Mouse (Mus musculus): ENCODE data around the gene Pacsin2.

Gene Pacsin2

DNA sequence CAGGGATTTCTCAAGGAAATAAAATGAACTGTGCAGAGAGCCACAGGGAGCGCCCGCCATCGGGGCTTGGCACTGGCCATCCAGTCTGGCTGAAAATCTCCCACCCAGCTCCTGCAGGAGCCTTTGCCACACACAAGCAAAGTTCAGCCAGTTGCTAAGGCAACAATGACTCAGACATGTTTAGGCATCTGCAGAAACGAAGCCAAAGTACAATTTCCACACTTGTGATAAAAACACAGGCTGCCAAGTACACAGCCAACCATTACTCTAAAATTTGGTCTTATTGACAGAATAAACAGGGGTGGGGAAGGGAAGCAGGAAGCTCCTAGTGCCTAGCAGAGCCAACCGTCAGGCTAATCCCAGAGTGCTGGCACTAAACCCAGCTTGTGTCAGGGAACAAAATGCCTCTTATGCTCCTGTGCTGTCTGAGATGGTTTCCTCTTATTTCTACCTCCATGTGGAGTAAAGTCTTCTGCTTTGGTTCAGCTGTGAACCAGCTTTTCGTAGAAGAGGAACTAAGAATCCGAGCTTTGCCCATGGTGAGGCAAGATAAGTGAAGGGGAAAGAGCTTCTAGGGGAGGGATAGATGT is 12.7 kb downstream of the Pacsin2 start:
- no peak for DNase-seq (ENCODE audit: low spot score)

DNA sequence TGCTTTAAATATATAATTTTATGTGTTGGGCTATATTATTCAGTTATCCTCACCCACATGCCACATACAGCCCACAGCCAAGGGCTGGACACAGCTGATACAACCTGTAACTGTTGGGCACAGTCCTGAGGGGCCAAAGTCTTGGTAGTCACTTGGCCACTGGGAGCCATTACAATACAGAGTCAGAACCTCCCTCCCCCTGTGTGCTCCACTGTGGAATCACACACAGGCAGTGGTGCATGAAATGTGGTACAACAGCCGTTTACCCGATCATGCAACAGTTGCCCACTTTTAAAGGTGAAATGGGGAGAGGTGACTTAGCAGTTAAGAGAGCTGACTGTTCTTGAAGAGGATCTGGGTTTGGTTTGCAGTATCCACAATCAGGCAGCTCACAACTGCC is 14.4 kb downstream of the Pacsin2 start:
- no peak for DNase-seq (ENCODE audit: low spot score)

DNA sequence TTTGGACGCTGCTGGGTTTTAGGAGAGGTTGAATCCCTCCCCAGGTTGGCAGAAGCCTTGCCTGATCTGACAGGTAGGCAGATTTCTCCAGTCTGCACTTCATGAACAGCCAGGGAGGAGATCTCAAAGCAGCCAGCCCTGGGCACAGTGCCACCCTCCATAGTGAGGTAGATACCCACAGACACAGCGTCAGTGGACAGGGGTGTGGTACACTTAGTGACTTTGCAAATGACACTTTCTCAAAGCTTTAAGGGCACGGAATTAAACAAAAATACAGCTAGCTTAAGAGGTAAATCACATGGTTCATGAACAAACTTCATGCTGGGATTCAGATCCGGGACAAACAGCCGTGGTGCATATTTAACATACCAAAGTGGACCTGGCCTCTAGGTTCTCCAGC is 15.8 kb downstream of the Pacsin2 start:
- DNase-seq (ENCODE audit: low spot score): no peak

DNA sequence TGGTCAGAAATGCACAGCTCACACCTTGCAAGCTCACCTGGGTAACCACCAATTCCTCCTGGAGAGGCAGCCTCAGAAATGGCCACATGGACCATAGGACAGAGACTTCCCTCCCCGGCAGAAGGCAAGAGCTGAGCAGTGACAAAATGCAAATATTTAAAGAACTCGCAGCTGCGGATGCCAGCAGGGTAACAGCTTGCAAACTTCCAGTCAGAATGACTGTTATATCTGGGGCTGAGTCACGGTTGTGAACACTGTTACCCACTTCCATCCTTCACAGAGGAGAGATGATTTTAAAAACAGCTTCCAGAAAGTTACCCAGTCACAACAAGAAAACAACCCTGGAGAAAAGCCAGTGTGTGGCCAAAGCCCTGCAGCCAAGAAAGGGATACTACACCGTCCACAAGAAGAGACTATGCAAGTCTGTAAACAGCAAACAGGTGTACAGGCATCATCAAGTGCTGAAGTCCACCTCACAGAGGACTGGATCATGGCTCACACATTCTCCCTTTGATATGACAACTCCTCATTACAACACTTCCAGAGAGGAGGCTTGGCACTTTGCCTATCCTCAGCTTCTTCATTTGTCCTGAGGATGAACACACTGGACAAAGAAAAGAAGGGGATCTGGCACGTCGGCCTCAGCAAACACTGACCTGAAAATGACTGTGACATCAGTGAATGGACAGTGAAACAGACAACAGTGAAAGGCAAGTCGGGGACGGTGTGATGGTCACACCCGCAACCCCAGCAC is 16.4 kb downstream of the Pacsin2 start:
- peak; percentile 48 for DNase-seq (ENCODE audit: low spot score)

DNA sequence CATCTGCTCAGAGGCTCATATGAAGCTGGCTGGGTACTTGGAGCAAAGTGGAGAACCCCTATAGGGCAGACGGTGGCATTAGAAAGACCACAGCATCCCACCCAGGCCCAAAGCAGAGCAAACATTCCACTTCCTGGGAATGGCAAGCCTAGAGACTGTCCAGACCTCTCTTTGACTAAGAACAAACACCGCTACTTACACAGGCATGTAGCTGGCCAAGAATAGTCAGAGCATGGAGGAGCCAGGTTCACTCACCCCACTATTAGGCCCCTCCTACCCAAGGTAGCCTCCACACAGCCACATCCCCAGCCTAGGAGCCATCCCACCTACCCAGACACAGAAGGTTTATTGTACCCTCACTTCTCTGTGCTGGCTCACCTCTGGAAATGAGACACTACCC is 18.5 kb downstream of the Pacsin2 start:
- no peak for DNase-seq (ENCODE audit: low spot score)

DNA sequence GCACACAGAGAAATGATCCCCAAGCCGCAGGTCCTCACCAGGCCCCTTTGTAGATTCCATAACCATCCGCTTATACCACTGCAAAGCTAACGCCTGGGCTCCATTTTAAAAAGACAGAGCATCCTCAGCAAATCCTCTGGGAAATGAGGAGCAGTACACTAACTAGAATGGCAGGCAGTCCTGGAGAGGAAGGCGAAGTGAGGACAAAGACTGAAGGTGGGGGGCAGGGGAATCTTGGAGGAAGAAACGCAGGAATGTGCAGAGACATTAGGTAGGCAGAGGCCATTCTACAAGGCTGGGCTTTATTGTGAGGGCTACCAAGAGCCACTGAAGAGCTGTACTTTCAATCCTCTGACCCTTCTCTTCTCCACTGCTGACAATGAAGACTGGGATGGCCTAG is 19.0 kb downstream of the Pacsin2 start:
- no peak for DNase-seq (ENCODE audit: low spot score)

DNA sequence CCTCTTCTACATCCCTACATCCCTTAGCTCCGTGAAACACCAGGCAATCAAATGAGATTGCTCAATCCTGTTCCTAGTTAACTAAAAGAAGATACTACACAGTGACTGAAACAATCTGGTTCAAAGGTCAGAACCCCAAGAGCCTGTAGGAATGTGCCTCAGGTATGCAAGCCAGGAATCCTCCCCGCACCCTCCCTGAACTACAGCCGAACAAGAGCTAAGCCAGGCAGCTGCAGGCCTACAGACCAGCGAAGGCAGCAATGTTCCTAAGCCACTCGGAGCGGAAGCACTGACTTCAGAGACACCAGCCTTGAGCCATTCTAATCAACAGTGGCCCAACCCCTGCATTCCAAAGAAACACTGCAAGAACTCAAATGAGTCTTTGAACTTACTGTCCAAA is 20.0 kb downstream of the Pacsin2 start:
- no peak for DNase-seq (ENCODE audit: low spot score)

DNA sequence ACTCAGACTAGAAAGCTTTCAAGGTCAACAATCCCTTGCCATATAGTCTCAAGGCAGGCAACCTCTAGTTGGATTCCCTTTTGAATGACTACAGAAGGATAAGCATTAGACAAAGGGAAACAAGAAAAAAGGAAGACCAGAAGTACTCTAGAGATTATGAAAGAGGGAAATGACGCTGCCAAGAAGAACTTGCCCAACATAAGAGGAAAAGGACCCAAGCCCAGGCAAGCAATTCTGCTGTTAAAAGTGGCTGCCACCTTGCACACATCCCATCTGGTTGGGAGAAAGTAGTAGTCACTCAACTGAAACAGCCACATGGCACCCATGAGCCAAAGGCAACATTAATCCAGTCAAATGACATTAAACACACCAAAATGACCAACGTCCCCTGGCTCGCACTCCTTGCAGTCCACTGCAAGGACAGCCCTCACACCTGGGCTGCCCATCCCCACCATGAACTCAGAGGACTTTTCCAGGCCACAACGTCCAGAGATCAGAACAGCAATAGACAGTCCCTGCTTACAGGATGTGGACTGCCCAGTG is 21.8 kb downstream of the Pacsin2 start:
- no peak for DNase-seq (ENCODE audit: low spot score)

DNA sequence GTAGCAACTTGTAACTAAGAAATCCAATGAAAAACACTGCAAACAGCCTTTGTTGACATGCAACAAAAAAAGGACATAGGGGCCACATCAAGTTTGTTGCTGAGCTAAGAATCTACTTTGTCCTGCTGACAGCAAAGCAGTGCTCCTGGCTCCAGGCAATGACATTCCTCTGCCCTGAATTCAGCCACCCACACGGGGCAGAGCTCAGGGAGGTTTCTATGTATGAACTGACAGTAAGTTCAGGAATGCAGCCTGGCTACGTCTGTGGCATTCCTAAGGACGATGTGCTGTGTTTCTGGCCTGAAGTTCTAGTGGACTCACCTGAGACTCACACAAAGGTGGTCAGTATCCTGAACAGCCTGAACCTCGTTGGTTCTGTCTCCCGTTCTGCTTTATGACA is 23.7 kb downstream of the Pacsin2 start:
- DNase-seq (ENCODE audit: low spot score): no peak

DNA sequence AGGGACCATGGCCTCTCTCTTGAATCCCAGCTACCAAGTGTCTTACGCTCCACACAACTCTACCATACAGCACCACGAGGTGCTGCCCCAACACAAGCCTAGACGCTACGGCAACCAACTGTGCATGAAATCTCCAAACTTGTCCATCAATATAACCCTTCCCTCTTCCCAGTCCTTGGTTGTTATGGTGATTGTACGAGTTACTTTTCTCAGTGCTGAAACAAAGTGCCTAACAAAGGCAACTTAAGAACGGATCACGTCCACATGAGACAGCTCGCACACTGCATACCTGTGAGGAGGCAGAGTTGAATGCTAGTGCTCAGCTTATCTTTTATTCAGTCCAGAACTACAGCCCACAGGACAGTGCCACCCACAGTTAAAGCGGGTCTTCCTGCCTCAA is 27.9 kb downstream of the Pacsin2 start:
- no peak for DNase-seq (ENCODE audit: low spot score)

DNA sequence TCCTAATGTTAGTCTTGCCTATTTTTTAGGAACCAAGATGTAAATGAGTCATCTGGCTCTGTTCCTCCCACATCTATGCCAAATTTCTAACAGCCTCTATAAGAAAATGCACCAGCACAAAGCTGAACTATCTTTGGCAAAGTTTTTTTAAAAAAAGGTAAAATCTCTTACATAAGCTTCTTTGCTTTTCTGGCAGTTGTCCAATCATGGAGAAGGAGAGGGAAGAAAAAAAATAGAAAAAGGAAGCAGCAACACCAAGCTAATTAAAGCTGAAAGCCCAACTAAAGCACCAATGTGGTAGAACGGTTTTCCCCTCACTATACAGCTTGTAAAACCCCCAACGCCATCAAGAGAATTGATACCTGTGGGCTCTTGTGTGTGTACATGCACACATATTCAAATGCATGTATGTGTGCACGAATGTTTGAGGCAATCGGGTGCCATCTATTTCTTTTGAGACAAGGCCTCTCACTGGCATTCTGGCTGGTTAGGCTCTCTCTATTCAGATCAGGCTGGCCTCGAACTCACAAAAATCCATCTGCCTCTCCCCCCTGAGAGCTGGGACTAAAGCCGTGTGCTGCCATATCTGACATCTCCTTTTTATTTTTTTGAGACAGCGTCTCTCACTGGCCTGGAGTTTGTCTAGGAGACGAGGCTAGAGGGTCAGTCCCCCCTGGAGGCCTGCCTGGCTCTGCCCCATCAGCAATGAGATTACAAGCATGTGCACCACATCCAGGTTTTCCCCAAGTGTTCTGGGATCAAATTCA is 28.9 kb downstream of the Pacsin2 start:
- peak; percentile 79 for DNase-seq (ENCODE audit: low spot score)

DNA sequence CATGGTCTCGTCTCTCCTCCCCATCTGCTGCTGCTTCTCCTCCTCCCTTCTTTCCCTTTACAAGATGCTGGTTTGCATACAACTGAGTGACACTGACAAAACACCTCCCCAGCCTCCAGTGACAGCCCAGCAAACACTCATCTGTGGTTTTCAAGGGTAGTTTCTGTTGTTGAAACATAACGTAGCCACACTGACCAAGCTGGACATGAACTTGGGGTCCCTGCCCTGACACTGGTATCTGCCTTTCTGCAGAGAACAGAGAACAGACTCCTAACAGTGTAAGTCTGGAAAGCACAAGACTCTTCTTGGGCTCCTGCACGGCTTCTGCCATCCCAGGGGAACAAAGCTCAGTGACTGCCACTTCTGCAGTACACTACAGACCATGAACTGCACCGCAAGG is 29.7 kb downstream of the Pacsin2 start:
- no peak for DNase-seq (ENCODE audit: low spot score)

DNA sequence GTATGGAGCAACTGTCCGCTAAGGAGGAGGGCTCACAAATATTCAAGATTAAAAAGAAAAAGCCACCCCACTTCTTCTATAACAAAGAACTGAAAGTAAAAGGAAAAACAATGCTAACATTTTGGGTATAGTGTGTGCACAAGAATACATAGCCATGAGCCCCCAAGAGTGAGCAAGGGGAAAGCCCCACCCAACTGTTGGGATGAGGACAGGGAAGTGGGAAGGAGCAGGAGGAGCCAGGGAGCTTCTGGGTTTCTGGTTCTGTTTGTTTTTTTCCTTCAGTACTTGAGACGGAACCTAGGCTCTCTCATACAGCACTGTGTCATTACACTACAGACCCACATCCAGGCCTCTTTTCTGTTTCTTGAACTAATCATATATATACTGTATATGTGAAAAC is 31.1 kb downstream of the Pacsin2 start:
- no peak for DNase-seq (ENCODE audit: low spot score)

DNA sequence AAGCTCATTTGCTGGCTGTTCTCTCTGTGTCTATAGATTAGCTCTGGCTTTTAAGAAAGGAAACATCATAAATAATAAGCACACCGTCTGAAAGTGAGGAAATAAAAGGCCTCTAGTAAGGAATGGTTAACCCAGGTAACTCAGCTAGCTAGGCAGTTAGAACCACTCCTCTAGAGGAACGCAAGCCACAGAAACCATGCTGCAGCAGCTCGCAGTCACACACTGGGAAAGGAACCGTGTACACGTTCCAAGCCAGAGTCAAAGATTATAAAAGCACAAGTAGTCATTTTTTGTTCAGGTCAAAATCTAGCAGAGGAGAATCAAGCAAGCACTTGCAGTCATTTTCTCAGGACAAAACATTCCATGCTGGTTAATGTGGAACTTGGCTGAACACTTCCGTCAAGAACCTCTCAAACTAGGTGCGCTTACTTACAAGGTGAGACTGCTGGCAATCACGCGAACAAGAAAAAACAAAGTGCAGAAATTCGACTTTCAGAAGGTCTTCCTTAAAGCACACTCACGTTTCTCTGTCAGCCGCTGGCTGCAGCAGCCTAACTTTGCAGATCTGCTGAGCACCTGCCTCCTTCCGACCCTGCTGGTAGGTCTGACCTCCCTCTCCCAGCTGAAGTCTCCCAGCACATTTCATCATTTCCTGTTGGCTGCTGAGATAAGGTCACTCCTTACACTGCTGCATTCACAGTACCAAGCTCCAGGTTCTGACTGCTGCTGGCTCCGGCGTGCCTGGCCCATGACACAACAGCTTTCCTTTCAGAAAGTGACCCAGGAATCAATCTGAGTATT is 32.0 kb downstream of the Pacsin2 start:
- no peak for DNase-seq (ENCODE audit: low spot score)

DNA sequence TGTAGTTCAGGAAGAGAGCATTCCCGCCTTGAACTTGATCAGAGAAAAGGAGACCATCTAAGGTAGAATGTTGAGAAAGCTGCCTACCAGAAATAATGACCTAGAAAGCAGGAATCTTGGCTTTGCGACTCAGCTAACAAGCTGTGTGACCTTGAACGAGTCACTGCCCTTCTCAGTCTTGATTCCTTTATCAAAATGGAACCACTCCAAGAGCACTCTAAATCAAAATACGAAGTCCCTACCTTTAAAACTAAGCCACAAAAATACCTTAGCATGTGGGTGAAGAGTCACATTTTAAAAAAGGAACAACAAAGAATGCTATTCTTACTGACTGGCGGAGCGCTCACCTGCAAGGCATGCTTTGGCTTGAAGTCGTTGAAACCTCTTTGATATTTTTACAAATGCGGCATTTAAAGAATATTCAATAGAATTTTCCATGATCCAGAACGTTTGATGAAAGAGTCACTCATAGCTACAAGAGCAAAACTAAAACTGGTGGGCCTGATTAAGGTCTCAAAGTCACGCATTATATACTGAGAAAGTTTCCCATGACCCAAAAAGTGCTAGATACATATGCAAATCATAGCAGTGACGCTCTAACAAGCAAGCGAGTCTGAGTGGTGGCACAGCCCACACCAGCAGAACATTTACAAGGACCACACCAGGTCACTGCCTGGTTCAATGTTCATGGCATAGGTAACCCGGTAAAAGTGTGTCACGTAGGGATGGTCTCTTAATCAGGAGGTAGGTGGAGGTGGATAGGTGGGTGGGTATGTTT is 33.2 kb downstream of the Pacsin2 start:
- no peak for DNase-seq (ENCODE audit: low spot score)

DNA sequence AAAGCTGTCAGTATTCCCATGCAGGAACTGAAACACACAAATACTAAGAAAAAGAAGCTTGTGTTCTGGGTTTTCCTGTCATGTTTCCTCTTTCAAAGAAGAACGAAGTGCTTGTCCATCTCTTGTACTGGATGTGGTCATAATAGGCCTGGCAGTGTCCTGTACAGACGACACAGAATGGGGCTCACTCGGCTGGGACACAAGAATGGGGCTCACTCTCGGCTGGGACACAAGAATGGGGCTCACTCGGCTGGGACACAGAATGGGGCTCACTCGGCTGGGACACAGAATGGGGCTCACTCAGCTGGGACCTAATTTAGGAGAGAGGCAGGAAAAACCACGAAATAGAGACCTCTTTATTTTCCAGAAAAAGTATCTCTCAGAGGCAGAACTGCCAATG is 34.0 kb downstream of the Pacsin2 start:
- no peak for DNase-seq (ENCODE audit: low spot score)

DNA sequence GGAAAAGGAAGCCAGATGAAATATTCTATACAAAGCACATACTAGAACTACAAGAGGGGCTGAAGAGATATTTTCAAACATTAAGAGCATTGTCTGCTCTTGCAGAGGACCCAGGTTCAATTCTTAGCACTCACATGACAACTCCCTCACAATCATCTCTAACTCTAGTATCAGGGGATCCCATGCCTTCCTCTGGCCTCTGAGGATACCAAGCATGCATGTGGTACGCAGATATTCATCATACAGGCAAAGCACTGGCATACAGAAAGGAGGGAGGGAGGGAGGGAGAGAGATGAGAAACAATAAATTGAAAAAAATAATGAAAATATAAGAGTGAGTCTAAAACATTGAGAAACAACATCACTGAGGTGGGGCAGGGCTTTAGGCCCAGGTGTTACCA is 35.8 kb downstream of the Pacsin2 start:
- DNase-seq (ENCODE audit: low spot score): no peak

DNA sequence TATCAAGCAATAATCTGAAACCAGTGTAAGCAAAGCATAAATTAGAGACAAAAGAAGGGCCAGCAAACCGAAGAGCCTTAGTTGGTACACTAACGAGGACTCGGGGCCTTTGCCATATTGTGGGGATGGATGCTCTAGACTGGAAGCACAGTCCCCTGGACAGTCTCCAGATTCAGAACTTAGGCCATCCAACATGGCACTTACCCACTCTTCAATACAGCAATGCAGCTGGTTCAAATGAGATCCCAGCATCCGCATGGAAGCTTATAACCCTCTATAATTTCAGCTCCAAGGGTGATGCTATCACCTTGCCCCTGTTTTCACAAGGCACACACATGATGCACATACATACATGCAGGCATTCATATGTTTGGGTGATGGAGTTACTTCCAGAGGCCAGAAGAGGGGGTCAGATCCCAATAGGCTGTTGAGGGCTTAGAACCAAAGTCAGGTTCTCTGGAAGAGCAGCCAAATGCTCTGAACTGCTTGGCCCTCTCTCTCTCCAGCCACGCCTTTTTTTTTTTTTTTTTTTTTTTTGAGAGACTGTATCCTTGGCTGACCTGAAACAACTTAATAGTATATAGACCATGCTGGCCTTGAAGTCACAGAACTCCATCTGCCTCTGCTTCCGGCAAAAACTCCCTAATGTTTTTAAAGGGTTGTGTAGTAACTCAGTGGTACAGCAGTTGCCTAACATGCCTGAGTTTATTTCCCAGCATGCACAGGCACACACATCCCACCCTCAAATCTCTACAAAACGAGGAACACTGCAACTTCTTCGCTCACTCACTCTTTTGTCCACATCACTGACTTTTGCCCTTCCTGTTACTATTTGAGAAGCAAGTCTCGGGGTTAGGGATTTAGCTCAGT is 36.9 kb downstream of the Pacsin2 start:
- DNase-seq (ENCODE audit: low spot score): no peak

DNA sequence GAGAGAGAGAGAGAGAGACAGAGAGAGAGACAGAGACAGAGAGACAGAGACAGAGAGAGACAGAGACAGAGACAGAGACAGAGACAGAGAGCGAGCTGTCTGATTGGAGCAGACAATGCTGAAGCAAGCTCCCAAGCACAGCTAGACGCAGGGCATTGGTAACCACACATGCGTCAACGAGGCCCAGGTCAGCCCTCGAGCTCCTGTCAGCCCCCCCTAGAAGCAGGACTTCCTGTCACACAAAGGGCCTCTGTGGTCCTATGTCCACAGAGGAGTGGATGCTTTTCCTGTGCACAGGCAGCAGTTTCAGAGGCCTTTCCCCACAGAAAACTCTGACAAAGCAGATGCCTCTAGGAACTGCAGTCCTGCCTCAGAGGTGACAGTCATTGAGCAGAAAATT is 38.6 kb downstream of the Pacsin2 start:
- no peak for DNase-seq (ENCODE audit: low spot score)

DNA sequence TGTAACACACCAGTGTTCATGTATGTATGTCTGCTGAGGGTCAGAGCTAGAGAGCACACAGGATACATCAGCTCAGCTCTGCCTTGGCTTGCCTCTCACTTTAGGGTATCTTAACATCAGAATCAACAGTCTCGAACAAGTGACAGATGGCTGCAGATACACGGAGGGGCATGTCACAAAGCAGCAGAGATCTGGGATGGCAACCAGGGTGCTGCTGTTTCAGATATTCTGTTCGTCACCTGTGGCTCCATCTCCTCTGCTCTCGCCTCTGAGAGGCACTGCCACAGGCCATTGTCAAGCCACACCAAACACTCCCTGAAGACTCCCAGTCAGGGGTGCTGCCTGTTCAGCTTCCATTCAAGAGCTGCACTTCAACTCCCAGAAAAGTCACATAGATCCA is 39.1 kb downstream of the Pacsin2 start:
- DNase-seq (ENCODE audit: low spot score): no peak
